Mouse (Mus musculus): Measurements from ENCODE around the gene Gm36210.

GRCm38 (mm10) chr7:4919096-4919495, 12.8 kb upstream of the Gm36210 start:
- TF ChIP-seq CTCF (IDR thresholded peaks at IDR 0.05; ENCODE audit: low read depth, low read length) (no peak), POLR2A (IDR thresholded peaks at IDR 0.05; ENCODE audit: borderline replicate concordance, low read depth, low read length) (no peak)

Measured in bone marrow macrophage, adult 2 months (primary cell).